Comparison of ENCODE assay signal across 7 mouse cellular contexts in the genomic region with DNA sequence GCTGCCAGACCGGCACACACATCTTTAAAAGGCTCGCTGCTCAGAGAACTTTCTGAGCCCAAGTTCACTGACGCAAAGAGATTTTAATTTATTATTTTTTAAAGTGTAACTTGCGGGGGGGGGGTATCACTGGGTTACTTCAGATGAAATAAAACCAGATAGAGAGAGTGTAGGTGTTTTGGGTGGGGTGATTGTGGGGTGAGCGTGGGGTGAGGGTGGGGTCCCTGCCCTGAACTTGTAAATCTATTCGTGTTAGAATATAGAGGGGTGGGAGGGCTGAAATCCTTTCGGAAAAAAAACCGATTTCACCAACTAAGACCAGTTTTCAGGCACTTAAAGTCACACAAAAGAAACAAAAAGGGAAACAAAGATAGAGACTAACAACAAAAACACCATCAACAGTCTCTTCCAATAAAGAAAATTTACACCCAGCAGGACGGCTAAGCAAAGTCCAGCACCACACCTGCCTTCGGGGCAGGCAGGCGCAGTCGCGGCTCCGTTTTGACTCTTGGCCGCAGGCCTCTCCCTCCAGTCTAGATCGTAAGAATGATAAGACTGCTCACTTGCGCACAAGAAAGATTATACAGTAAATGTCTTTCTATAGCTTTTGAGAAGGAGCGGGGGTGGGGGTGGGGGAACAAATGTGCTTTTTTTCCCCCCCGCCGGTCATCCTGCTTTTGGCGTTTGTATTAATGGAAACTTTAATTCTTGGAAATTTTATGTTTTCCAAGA. TPM values are rescaled to one million over a fixed set of nuclear protein-coding genes. Genes with fewer than 3 reads are reported as not detected.
A peak's percentile ranks its signal among the peaks of the same experiment; 100 is the strongest.
DNase-seq lines count a peak whose midpoint lies in the region; ATAC-seq and TF ChIP-seq lines count a peak whose summit lies in the region.

No protein-coding gene starts in this region.

- peak overlapping the region; percentile 95 for H3K4me2 ChIP-seq in heart, embryonic 16.5 days (ENCODE audit: low read depth, low read length)
- H3K4me2 ChIP-seq in limb, embryonic 12.5 days = peak overlapping the region; percentile 91

- peak; percentile 28 for DNase-seq in CD4-positive helper T cell, adult 2 months (ENCODE audit: low read depth, low spot score)
- DNase-seq in ES-E14 (ENCODE audit: low read depth, low spot score) = peak; percentile 20
- DNase-seq in neural tube, embryonic 10.5 days (ENCODE audit: extremely low spot score, low spot score) = peak; percentile 35
- no peak for DNase-seq in ovary, postnatal 14 days (ENCODE audit: low spot score)
- DNase-seq in frontal cortex, postnatal 36 days (ENCODE audit: low spot score in 2 of 2) = no peak

- ATAC-seq in heart, embryonic 16.5 days (replicated peaks; ENCODE audit: extremely low read depth, insufficient read depth, low FRiP score) = no peak
- ATAC-seq in limb, embryonic 12.5 days (ENCODE audit: insufficient number of reproducible peaks, insufficient read depth, low FRiP score, low TSS enrichment, low read depth) = peak; percentile 46; the same call in 1 of the 2 replicates

- no peaks in the 10 kb centered on the region for H3K9me3 ChIP-seq in ES-E14 (ENCODE audit: control insufficient read depth, insufficient read depth, low read depth, low read length)
- no peaks in the 10 kb centered on the region for H3K9me3 ChIP-seq in heart, embryonic 16.5 days (replicated peaks; ENCODE audit: control insufficient read depth, low read length)
- H3K9me3 ChIP-seq in limb, embryonic 12.5 days = no peaks in the 10 kb centered on the region

- in situ Hi-C loops in ES-E14 (cut with MboI; ENCODE audit: low sequenced_read_pairs in 2 of 2, unreplicated experiment in 2 of 2) = no loop called here

- no peak overlapping the region for H3K27ac ChIP-seq in ES-E14 (ENCODE audit: insufficient read depth, low read depth, low read length, poor library complexity, severe bottlenecking)
- H3K27ac ChIP-seq in heart, embryonic 16.5 days (ENCODE audit: low read length) = no peak overlapping the region
- no peak overlapping the region for H3K27ac ChIP-seq in limb, embryonic 12.5 days

- WGBS in heart, embryonic 16.5 days = 7% methylated on average over 21 of the region's 21 CpGs
- WGBS in limb, embryonic 12.5 days = 3% methylated on average over 21 of the region's 21 CpGs

- peaks cover 0 to 2% of the 10 kb centered on the region in 2 experiments; a peak in 1 of 4 replicates for H3K4me1 ChIP-seq in ES-E14 (ENCODE audit: control insufficient read depth in 2 of 2, insufficient read depth in 2 of 2, low read length in 2 of 2, poor library complexity in 1 of 2)
- peaks cover 26% of the 10 kb centered on the region for H3K4me1 ChIP-seq in heart, embryonic 16.5 days (ENCODE audit: control insufficient read depth, insufficient read depth, low read length)
- peaks cover 3% of the 10 kb centered on the region; the same call in 1 of the 2 replicates for H3K4me1 ChIP-seq in limb, embryonic 12.5 days (replicated peaks)

- peaks cover 11% of the 10 kb centered on the region for H3K27me3 ChIP-seq in heart, embryonic 16.5 days (ENCODE audit: control insufficient read depth, insufficient read depth, low read length)
- peaks cover 61% of the 10 kb centered on the region for H3K27me3 ChIP-seq in limb, embryonic 12.5 days

- peak overlapping the region; percentile 46 to 58 for H3K4me3 ChIP-seq in ES-E14 (ENCODE audit: insufficient read depth in 1 of 2, low read depth in 1 of 2, low read length in 2 of 2, poor library complexity in 1 of 2, severe bottlenecking in 1 of 2)
- H3K4me3 ChIP-seq in heart, embryonic 16.5 days (ENCODE audit: low read length) = peak overlapping the region; percentile 68
- peak overlapping the region; percentile 47 for H3K4me3 ChIP-seq in limb, embryonic 12.5 days (replicated peaks)

- no peaks in the 10 kb centered on the region for H3K36me3 ChIP-seq in ES-E14 (ENCODE audit: control insufficient read depth, insufficient read depth, low read length, poor library complexity, severe bottlenecking)
- H3K36me3 ChIP-seq in heart, embryonic 16.5 days (ENCODE audit: control insufficient read depth, insufficient read depth) = no peaks in the 10 kb centered on the region
- H3K36me3 ChIP-seq in limb, embryonic 12.5 days = no peaks in the 10 kb centered on the region

- H3K9ac ChIP-seq in ES-E14 (ENCODE audit: insufficient read depth, low read depth, low read length, poor library complexity, severe bottlenecking) = no peak overlapping the region
- H3K9ac ChIP-seq in heart, embryonic 16.5 days (ENCODE audit: low read length) = peak overlapping the region; percentile 74
- H3K9ac ChIP-seq in limb, embryonic 12.5 days (replicated peaks) = peak overlapping the region; percentile 55

TF ChIP-seq in ES-E14, 5 proteins besides CTCF, POLR2A, EP300 and RAD21:
- TF ChIP-seq MAFK (IDR thresholded peaks at IDR 0.05; ENCODE audit: insufficient read depth, low read depth, low read length) (no peak), ZC3H11A (IDR thresholded peaks at IDR 0.05; ENCODE audit: borderline replicate concordance, low read depth, low read length) (no peak), HCFC1 (IDR thresholded peaks at IDR 0.05; ENCODE audit: borderline replicate concordance, insufficient read depth, low read length) (no peak), ZNF384 (IDR thresholded peaks at IDR 0.05; ENCODE audit: low read depth, low read length) (no peak), CHD2 (IDR thresholded peaks at IDR 0.05; ENCODE audit: low read depth, low read length) (no peak)
TF ChIP-seq in ES-E14: peak in this region for 0.

RNA-seq across cellular contexts. Expression of a gene that starts 0.4 kb away (rescaled TPM):
- 0.26 and 0.58 TPM in 2 replicates for total RNA-seq in ES-E14 (2012; rRNA removed)
- polyA plus RNA-seq in heart, embryonic 16.5 days (2015; fragmentation: Nextera tagmentation; extraction: Ambion mirVana) = 18.7 and 20.9 TPM in 2 replicates
- polyA plus RNA-seq in limb, embryonic 12.5 days (2016; fragmentation: Nextera tagmentation; extraction: Ambion mirVana) = 0.44 and 0.59 TPM in 2 replicates

Comparison
In these comparisons a context has a peak if more than half of its experiments do, and no peak if none do; other contexts are left out.
1. DNase-seq: peak in CD4-positive helper T cell, adult 2 months (single experiment), ES-E14 (single experiment) and neural tube, embryonic 10.5 days (single experiment); none in ovary, postnatal 14 days (single experiment) and frontal cortex, postnatal 36 days (0 of 2).
2. RNA of a gene that starts 0.4 kb away (polyA plus RNA-seq): 18.7 to 20.9 TPM in heart, embryonic 16.5 days; 0.44 to 0.59 TPM in limb, embryonic 12.5 days; every median in the first group is over 10 times any median in the second.
3. Peak in every context shown above with its lines, with median percentiles within 50 percentile points of each other: H3K4me3 ChIP-seq.